Mouse (Mus musculus) telencephalon, adult 2 months (tissue): ENCODE data around the gene A630001G21Rik.

Experiments used
- DNase-seq: peaks from one replicate; pipeline ENCODE4 v3.0.0-alpha.2; 2011; ENCODE audit warnings: low read depth, low spot score

The A630001G21Rik gene

DNA sequence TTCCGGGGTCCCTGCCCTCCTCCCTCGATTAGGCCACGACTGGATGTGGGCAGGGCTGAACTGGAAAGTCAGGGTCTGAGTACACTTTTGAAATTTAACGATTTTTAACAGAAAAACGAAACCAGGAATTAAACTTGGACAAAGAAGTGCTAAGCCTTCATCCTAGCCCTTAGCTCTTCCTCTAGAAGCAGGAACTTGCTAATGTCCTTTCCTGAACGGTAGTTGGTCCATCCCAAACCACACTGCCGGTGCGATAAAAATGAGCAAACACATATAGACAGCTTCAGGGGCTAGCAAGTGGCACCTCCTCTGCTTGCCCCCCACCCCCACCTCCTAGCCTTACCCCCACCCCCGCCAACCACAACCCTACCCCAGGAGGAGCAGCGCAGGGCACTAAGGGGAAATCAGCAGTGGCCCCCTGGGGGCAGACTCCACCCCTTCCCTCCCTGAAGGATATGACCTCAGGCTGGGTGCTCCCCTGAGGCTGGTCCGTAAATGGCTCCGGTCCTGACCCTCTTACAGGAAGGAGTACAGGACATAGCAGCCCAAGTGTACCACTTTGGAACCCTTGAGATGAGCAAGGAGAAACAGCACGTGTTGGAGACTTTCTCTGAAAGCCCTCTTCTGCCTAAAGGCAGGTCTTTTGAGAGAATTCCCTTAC is 42.9 kb downstream of the A630001G21Rik start:
- no peak for DNase-seq

DNA sequence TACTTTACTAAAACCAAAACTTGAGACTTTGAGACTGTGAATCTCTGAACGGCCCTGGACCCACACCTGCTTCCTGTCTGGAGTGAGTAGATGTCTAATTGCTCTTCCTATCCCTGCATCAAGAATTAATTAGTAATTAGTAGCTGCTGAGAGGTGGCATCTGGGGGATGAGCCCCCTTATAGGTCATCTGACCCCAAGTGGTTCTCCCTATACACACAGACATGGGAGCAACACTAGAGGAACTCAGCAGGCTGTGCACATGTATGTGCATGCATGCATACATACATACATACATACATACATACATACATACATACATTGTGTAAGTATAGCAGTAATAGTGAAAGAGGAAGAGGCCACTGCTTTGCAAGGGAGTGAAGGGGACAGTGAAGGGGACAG is 43.9 kb downstream of the A630001G21Rik start:
- DNase-seq = no peak

DNA sequence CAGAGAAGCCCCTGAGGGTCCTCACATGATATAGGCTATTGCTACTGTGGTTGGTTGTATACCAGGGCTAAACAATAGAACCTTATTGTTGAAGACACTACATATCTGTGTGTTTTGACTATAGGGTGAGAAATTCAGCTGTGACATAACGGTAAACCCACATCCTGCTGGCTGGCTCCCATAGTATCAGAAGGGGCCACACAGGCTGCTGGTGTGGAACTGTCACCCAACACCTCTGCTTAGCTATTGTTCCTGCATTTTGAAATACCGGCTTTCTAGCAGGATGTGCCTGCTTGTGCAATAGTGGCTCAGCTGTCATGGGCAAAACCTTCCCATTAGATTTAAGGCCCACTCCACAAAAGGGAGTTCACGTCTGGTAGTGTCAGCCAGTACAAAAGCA is 45.9 kb downstream of the A630001G21Rik start:
- no peak for DNase-seq

DNA sequence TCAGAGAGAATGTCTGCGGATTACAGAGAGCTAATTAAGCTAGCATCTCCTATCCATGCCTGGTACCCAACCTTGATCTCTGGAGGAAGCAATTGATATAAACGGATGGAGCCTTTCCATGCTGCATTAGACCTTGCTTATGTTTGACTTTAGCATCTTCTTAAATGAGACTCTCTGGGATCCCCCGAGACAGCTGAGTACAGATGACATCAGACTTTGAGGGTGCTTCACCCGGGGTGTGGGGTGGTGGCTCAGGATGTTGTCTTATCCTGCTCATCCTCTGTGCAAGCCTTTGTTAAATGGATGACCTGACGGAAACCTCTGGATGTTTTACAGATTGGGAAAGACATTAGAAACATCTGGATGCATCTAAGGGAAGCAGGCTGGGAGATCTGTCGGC is 48.0 kb downstream of the A630001G21Rik start:
- DNase-seq = no peak

DNA sequence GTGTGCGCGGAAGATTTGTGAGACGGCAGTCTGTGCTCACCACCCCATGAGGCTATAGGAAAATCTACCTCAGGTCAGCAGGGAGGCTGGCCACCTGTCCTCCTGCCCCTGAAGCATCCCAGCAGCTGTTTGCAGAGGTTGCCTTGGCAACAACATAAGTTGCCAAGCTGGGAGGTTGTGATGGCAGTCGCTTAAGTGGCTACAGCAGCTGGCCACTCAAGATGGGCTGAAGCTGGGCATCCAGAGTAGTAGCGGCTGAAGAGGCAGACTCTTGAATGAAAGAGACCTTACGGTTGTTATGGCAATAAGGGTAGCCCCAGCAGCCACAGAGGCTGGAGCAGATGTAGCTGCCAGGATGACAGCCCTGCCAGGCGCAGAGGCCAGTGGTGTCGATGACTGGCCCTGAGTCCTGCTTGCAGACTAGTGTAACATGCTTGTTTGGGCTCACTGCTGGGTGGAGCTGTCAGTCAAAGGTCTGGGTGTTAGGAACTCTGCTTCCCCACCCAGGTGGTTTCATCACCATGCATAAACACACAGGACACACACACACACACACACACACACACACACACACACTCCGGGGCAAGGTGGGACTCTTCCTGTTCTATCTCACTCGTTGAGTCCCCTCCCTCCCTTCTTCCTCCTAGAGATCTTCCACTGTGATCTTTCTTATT is 58.1 kb downstream of the A630001G21Rik start:
- no peak for DNase-seq

DNA sequence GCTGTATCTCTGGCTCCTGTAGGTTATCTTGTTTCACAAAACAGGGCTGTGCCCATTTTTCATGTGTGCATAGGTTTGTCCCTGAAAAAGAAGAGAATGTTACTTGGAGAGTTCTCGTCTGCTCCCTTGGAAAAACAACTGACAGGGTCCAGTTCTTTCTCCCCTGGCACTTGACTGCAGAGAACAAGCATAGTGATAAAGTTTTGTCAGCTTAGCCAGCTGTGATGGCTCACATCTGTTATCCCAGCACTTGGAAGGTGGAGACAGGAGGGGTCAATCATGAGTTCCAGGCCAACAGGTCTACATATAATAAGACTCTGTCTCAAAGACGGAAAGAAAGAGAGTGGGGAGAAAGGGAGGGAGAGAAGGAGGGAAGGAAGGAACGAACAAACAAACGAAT is 59.4 kb downstream of the A630001G21Rik start:
- no peak for DNase-seq

DNA sequence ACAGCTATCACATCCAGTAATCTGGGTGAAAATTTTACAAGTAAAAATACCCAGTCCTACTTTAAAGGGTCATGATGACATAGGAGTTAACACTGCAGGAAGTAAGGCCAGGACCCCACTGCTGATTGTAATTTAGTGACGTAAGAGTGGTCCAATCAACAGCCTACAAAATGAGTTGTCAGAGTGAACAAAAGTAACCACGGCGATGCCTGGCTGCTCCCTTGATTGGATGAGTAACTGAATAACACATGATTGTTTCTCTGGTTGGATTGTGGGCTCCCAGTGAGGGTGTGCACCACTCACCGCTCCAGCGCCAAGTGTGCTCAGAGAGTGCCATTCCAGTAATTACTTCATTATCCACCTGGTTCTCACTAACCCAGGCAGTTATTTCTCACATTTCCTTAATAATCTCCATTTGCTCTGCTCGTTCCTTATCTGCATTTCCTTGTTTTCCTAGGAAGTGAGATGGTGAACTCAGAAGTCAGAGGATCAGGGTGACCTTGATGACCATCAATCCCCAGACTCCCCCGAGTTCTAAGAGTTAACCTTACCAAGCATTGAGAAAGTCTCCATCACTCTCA is 61.9 kb downstream of the A630001G21Rik start:
- no peak for DNase-seq

DNA sequence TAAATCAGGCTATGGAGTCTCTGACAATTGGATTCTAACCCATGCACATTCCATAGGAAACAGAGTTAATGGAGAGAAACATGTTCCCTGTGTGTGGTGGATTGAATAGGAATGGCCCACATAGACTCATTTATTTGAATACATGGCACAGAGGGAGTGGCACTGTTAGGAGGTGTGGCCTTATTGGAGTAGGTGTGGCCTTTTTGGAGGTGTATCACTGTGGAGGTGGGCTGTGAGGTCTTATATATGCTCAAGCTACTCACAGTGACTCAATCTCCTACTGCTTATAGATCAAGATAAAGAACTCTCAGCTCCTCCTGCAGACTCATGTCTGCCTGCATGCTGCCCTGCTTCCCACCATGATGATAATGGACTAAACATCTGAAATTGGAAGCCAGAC is 63.9 kb downstream of the A630001G21Rik start:
- no peak for DNase-seq

DNA sequence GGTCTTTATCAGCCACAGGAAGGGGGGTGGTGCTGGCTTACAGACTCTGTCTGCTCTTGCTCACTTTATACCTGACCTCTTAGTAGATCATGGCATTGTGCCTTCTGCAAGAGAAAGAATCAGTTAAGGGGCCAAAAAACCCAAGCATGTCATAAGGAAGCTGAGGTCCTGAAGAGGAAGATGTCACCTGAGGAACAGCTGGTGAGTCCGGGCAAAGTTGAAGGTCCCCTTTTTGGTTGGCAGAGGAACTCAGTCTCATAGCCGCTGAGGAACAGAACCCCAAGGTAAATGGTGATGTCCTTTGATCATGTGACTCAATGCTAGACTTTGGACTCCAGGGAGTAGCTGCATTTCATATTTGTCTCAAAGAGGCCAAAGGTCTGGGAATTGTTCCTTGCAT is 71.7 kb downstream of the A630001G21Rik start:
- DNase-seq = no peak

DNA sequence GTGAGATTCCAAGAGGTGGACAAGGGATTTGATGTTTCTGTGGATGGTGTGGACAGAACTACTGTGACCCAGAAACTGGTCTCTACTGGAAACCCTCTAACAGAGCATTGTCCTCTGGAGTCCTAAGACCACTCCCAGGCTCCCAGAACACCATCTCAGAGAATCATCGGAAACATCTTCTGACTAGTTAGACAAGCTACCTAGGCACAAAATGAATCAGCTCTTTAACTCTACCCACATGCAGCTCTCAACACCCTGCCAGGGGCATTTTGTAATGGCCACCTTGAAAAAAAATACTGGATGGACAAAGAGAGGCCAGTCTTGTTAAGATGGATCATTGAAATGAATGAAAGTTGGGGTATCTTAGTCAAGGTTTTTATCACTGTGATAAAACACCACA is 72.9 kb downstream of the A630001G21Rik start:
- no peak for DNase-seq

DNA sequence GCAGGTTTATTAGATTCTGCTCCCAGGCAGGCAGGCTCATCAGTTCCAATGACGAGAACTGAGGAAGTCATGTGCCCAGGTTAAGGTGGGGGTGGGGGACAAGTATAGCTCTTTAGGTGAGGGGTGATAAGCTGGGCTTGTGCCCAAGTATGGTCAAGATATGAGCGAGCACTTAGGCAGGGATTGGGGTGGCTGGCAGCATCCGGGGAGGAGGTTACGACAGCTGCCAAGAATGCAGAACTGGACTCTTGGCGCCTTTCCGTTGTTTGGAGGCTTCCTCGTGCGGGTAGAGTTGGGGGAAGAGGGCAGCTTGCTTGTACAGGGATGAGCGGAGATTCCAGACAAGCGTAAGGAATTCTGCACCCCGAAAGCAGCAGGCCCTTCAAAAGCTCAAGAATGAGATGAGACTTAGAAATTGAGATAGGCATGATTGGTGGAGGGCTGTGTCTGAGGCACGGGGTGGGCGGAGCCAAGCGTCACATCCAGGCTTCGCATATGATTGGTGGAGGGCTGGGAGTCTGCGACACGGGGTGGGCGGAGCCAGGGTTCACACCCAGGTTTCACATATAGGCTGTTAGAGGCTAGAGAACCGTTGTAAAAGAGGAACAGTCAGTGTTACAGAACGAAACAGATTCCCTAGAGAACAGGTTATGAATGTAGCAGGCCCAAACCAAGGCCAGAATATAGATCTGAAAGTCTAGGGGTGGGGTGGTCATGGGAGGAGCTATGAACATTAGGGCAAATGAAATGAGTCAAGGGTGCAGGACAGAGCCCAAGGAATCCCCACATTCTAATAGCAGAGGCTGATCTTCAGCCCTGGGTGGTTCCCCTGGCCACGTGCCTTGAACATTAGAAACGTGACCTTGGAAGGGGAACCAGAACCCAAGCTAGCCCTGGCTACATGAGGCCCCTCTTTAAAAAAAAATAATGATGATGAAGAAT is 74.9 kb downstream of the A630001G21Rik start:
- peak; percentile 24 for DNase-seq

DNA sequence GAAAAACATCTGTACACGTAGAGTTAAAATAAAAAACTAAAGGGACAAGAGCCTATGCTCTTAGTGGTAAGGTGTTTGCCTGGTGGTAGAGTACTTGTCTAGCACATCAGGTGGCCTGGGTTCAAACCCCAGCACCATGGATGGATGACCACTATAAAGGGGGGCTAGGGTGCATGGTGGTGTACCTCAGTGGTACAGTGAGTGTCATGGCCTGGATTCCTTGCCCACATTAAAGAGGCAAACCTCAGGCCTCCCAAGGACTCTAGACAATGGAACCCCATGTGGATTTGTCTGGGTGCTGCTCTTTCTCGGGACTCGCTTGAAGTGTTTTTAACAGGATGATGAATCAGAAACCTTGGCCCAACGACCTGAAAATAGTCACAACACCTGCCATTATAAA is 75.9 kb downstream of the A630001G21Rik start:
- no peak for DNase-seq

DNA sequence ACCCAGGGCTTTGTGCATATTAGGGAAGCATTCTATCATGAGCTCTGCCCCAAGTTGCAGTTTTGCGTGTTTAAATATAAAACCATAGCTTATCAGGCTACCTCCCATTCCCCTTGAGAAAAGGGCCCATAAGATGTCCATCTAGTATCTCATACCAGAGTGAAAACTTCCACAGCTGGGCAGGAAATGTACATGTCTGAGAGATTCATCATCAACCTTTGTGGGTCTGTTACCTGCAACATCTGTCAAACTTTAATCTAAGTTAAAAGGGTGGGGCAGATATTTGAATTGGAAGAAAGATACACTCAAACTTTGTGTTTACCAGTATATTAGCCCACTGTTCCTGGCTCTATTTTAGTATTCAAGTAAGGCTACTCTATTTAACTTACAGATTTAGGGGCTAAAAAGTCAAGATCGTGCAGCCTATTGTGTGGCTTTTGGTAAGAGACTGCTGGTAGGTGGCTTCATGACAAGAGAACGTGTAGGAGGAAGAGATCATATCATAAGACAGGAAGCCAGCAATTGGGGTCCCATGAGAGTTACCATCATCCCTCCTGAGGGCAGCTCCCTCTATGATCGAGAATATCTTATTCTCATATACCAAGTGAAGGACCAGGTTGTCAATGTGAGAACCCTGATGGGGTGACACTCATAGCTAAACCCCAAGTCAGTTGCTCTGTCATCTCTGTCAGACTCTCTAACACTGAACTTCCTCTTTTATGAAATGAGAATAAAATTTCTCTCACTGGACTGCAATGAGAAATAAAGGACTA is 80.5 kb downstream of the A630001G21Rik start:
- no peak for DNase-seq

DNA sequence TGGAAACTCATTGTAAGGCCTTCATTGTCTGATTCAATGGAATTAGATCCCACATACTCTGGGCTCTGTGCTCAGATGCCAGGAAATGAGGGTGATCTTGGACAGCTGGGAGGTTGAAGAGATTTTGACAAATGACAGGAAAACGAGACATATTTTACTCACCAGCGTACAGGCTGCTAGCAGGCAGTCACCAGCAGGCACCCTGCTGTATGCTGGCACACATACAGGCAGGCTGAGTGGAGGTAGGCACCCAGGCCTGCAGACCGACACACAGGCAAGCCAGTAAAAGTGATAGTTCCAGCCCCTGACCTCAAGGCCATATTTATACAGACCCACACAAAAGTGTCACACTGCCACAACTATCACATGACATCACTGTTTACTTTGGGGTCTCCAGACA is 82.8 kb downstream of the A630001G21Rik start:
- no peak for DNase-seq

DNA sequence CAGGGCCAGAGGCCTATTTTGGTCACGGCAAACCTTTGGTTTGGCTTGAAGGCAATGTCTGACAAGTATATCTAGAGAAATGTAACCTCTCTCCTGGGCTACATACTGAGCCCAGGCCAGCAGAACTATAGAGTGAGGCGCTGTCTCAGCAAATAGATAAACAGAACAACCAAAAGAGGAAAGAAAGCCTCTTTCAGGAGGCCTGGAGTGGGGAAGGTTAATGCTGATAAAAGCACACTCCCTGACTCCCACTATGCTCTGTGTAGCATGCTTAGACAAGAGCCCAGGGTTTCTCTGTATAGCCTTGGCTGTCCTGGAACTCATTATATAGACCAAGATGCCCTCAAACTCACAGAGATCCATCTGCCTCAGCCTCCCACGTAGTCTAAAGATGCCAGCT is 85.2 kb downstream of the A630001G21Rik start:
- DNase-seq = no peak

DNA sequence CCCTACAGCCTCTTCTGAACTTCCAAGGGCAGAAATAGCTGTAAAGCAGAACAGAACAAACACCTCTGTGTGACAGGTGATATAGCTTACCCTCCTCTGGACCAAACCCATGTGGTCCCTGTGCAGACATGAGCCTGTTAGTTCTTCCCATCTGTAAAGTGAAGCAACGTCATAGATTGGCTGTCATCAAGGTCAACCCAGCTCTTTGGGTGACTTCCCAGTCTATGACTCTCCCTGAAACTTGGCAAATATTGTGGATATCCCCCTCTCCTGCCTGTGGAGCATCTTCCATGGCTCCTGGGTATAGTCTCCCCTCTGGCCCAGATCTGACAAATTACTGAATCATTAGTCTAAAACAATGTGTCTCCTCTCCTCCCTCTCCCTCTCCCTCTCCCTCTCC is 86.2 kb downstream of the A630001G21Rik start:
- no peak for DNase-seq

DNA sequence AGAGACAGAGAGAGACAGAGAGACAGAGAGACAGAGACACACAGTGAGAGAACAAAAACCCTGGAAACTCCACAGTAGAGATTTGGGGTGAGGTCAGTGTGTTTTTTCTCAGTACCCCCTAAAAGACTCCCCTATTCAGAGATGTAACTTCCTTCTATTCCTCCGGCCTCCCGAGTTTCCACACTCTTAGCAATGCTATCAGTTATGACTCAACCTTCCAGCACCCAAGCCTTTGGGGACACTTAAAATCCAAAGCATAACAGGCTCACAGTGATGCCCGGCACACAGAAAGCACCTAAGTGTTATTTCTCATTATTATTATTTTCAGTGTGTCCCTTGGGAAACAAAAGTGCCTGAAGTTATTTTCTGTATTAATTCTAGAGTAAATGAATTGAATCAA is 87.9 kb downstream of the A630001G21Rik start:
- no peak for DNase-seq

DNA sequence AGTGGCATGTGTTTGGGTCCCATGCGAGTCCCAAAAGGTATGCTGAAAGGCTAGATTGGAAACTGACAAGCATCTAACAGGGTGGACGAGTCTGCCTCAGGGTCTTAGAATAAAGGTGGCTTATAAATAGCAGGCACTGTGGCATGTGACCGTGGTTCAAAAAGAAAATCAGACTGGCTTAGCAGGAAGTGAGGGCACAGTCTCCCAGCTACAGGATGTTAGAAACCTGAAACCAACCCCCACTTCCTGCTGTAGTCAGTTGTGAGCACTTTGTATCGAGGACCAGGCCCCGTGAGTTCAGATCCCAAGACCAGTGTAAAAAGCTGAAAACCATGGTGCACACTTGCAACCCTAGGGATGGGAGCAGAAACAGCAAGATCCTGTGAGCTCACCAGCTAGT is 91.1 kb downstream of the A630001G21Rik start:
- no peak for DNase-seq

DNA sequence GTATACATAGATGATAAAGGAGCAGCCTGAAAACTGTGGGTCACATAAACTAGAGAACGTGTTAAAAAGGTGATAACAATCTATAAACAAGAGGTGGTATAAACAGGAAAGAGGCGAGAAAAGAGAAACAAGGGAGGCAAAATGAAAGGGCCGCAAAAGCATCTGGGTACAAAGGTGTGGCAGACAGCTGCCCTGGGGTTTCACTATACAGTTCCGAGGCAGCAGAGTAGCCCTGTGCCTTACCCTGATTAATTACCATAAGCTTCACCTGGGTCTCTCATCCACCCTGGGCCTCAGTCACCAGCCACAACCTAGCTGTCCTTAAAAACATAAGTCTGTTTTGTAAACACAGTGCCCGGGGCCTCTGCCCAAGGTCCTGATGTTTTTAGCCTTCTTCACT is 91.8 kb downstream of the A630001G21Rik start:
- DNase-seq = no peak

DNA sequence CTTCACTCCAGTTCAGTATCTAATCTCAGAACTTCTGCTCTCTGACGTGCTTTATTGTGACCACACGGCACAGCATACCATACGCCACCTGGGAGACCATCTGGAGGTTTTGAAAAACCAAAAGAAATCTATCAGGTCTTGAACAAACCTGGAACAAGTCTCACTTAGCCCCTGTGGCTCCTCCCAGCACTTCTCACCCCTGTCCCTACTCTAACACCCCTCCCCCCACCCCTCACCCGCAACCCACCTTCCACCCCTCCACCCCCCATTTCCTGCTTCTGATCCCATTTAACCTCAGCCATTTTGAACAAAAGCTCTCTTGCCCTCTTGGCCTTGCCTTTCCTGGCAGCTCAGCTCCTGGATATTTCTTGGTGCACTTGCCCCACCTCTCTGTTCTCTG is 98.2 kb downstream of the A630001G21Rik start:
- DNase-seq = no peak
